Mouse (Mus musculus): ENCODE data around the gene Khk.

Gene Khk

GRCm38 (mm10) chr5:30969440-30969839, 48.2 kb downstream of the Khk start:
- DNase-seq (ENCODE audit: low spot score) = no peak

GRCm38 (mm10) chr5:30974870-30975656, 53.8 kb downstream of the Khk start:
- DNase-seq (ENCODE audit: low spot score) = no peak
